In genomic region chr11:76924759-76925236, GRCm38 (mm10) we compare ENCODE assay signal across 8 mouse cellular contexts. TPM values are rescaled to one million over a fixed set of nuclear protein-coding genes. Genes with fewer than 3 reads are reported as not detected.
DNase-seq lines count a peak whose midpoint lies in the region; ATAC-seq lines count a peak whose summit lies in the region.

Gene Blmh, plus strand, starts transcription at chr11:76924809.

- H3K4me2 ChIP-seq in hindbrain, embryonic 15.5 days: no peak within 1 kb of the TSS
- H3K4me2 ChIP-seq in liver, embryonic 13.5 days: no peak within 1 kb of the TSS

- no peak for ATAC-seq in hindbrain, embryonic 15.5 days (ENCODE audit: low FRiP score, low read depth)
- ATAC-seq in liver, embryonic 13.5 days (ENCODE audit: low read depth): no peak
- no peak for ATAC-seq in neutrophil, adult 5-6 weeks (ENCODE audit: extremely low read depth, insufficient number of reproducible peaks, low FRiP score, poor library complexity, severe bottlenecking)

- H3K9ac ChIP-seq in hindbrain, embryonic 15.5 days: no peak within 1 kb of the TSS
- no peak within 1 kb of the TSS for H3K9ac ChIP-seq in liver, embryonic 13.5 days

- WGBS in hindbrain, embryonic 15.5 days: 91% methylated on average over 6 of the region's 6 CpGs
- WGBS in liver, embryonic 13.5 days (ENCODE audit: insufficient replicate concordance): 54% methylated on average over 6 of the region's 6 CpGs

- DNase-seq in NIH3T3 (ENCODE audit: low read depth): peak; percentile 19
- peak; percentile 37 to 54 for DNase-seq in adrenal gland, postnatal 36 days
- no peak for DNase-seq in gastrocnemius, postnatal 14 days
- no peak for DNase-seq in liver, embryonic 13.5 days
- DNase-seq in ovary, postnatal 14 days (ENCODE audit: low spot score): no peak
- no peak for DNase-seq in cerebellum, postnatal 25 days

- intact Hi-C loops in gastrocnemius, postnatal 14 days (cut with DNase I; ENCODE audit: low total_unique reads): no loop called here

- no peaks in the 10 kb centered on the region for H3K36me3 ChIP-seq in hindbrain, embryonic 15.5 days
- no peaks in the 10 kb centered on the region for H3K36me3 ChIP-seq in liver, embryonic 13.5 days

- no peak within 1 kb of the TSS for H3K4me3 ChIP-seq in hindbrain, embryonic 15.5 days
- no peak within 1 kb of the TSS for H3K4me3 ChIP-seq in liver, embryonic 13.5 days (replicated peaks)

- H3K9me3 ChIP-seq in hindbrain, embryonic 15.5 days: no peaks in the 10 kb centered on the region
- no peaks in the 10 kb centered on the region for H3K9me3 ChIP-seq in liver, embryonic 13.5 days (replicated peaks)

- H3K4me1 ChIP-seq in hindbrain, embryonic 15.5 days (replicated peaks): no peaks in the 10 kb centered on the region
- H3K4me1 ChIP-seq in liver, embryonic 13.5 days (replicated peaks): no peaks in the 10 kb centered on the region

- no peaks in the 10 kb centered on the region for H3K27me3 ChIP-seq in hindbrain, embryonic 15.5 days
- H3K27me3 ChIP-seq in liver, embryonic 13.5 days: 0 out of 2 replicates have a peak, but pooled peaks cover 7% of the 10 kb centered on the region

- H3K27ac ChIP-seq in hindbrain, embryonic 15.5 days (replicated peaks): no peak within 1 kb of the TSS
- no peak within 1 kb of the TSS for H3K27ac ChIP-seq in liver, embryonic 13.5 days

RNA-seq across cellular contexts. Expression of gene Blmh, which starts in this region (rescaled TPM):
- 10 to 100 TPM; 45.2 to 57.2 TPM for total RNA-seq in adrenal gland, postnatal 36 days (2021)
- 10 to 100 TPM; 38.8 to 41.7 TPM for total RNA-seq in gastrocnemius, postnatal 14 days (2021)
- polyA plus RNA-seq in hindbrain, embryonic 15.5 days (2015; fragmentation: Nextera tagmentation; extraction: Ambion mirVana): 131 and 136 TPM in 2 replicates
- polyA plus RNA-seq in liver, embryonic 13.5 days (2015; fragmentation: Nextera tagmentation; extraction: Ambion mirVana): 61.8 and 66.9 TPM in 2 replicates
- 61.8 and 71.1 TPM in 2 replicates for total RNA-seq in neutrophil, adult 5-6 weeks (2017)

Comparison
In these comparisons a context has a peak if more than half of its experiments do, and no peak if none do; other contexts are left out.
1. DNase-seq: peak in NIH3T3 (single experiment) and adrenal gland, postnatal 36 days (2 of 2); none in gastrocnemius, postnatal 14 days (single experiment), liver, embryonic 13.5 days (single experiment), ovary, postnatal 14 days (single experiment) and cerebellum, postnatal 25 days (0 of 2).